Mouse (Mus musculus) C2C12 (cell line): ENCODE measurements at regions not wholly inside any gene's neighbourhood (a gene's known extent, or its start where the extent isn't known, plus 50 kb on each side); places are given as distances from the start of the nearest gene placed in this dataset.

Experiments
- H3K27me3 ChIP-seq: one replicate; pipeline ENCODE4 v1.6.1; 2011; ENCODE audit not compliant: control insufficient read depth, insufficient read depth, insufficient read length
- H3K36me3 ChIP-seq: one replicate; pipeline ENCODE4 v1.6.1; 2011; ENCODE audit not compliant: control insufficient read depth, insufficient read depth
- H3K4me3 ChIP-seq: one replicate; pipeline ENCODE4 v1.5.1; 2011; ENCODE audit warnings: mild to moderate bottlenecking, control low read depth; ENCODE audit not compliant: poor library complexity, insufficient read depth, severe bottlenecking
- H3K79me2 ChIP-seq: one replicate; pipeline ENCODE4 v1.6.1; 2011; ENCODE audit not compliant: control insufficient read depth, insufficient read depth
- H3K79me3 ChIP-seq: one replicate; pipeline ENCODE4 v1.6.1; 2011; ENCODE audit warnings: low read depth, control low read depth
- H3ac ChIP-seq: one replicate; pipeline ENCODE3; 2011; ENCODE audit warnings: low read depth; ENCODE audit not compliant: control insufficient read depth, insufficient read length
- CEBPB ChIP-seq: IDR thresholded peaks from one replicate; pipeline ENCODE4 v1.6.1; 2011; ENCODE audit warnings: low read depth, mild to moderate bottlenecking, control low read depth, moderate library complexity
- CTCF ChIP-seq: IDR thresholded peaks from one replicate; pipeline ENCODE4 v1.5.1; 2011; ENCODE audit not compliant: control insufficient read depth, insufficient read depth, insufficient read length
- FOSL1 ChIP-seq: IDR thresholded peaks from one replicate; pipeline ENCODE4 v1.8.0; 2011; ENCODE audit warnings: mild to moderate bottlenecking, low read length; ENCODE audit not compliant: poor library complexity, insufficient read depth, severe bottlenecking
- MAX ChIP-seq: IDR thresholded peaks from one replicate; pipeline ENCODE4 v1.6.1; 2011; ENCODE audit warnings: mild to moderate bottlenecking, control low read depth
- MYOD1 ChIP-seq: IDR thresholded peaks from one replicate; pipeline ENCODE4 v1.6.1; 2011; ENCODE audit warnings: low read depth; ENCODE audit not compliant: control insufficient read depth, insufficient read length
- MYOG ChIP-seq: IDR thresholded peaks from one replicate; pipeline ENCODE4 v1.6.1; 2011; ENCODE audit not compliant: control insufficient read depth, insufficient read length; ENCODE audit errors: extremely low read depth
- USF1 ChIP-seq: IDR thresholded peaks from one replicate; pipeline ENCODE4 v1.6.1; 2011; ENCODE audit warnings: low read depth, mild to moderate bottlenecking, control low read depth, moderate library complexity

- Histone ChIP-seq H3ac (no peak overlapping the region), H3K79me2 (no peaks in the 10 kb centered on the region), H3K79me3 (no peaks in the 10 kb centered on the region), H3K27me3 (no peaks in the 10 kb centered on the region), H3K4me3 (no peak overlapping the region), H3K36me3 (no peaks in the 10 kb centered on the region)
- no peak for TF ChIP-seq FOSL1
- no peak for TF ChIP-seq USF1
- no peak for TF ChIP-seq CEBPB
- no peak for TF ChIP-seq MYOG
- no peak for TF ChIP-seq MAX
Observed at GRCm38 (mm10) chr4:55207749-55208385, 142.0 kb upstream of the Rad23b start.

GRCm38 (mm10) chr4:55208386-55209345 is 141.2 kb upstream of the Rad23b start:
- Histone ChIP-seq H3K36me3 (no peaks in the 10 kb centered on the region), H3K79me3 (no peaks in the 10 kb centered on the region), H3K27me3 (no peaks in the 10 kb centered on the region), H3ac (no peak overlapping the region), H3K4me3 (no peak overlapping the region), H3K79me2 (no peaks in the 10 kb centered on the region)
- TF ChIP-seq USF1 (no peak), MYOG (no peak), MYOD1 (no peak), MAX (no peak), CEBPB (no peak), CTCF (no peak), FOSL1 (no peak)

- Histone ChIP-seq H3K27me3 (no peaks in the 10 kb centered on the region), H3K4me3 (no peak overlapping the region), H3K36me3 (no peaks in the 10 kb centered on the region), H3ac (no peak overlapping the region), H3K79me2 (no peaks in the 10 kb centered on the region), H3K79me3 (no peaks in the 10 kb centered on the region)
- no peak for TF ChIP-seq MYOD1
- no peak for TF ChIP-seq MYOG
- no peak for TF ChIP-seq CEBPB
- TF ChIP-seq CTCF: no peak
Observed at GRCm38 (mm10) chr4:55215425-55216174, 134.2 kb upstream of the Rad23b start.

GRCm38 (mm10) chr4:55216175-55216545 is 133.7 kb upstream of the Rad23b start:
- TF ChIP-seq MAX (no peak), MYOD1 (no peak), USF1 (no peak), MYOG (no peak), FOSL1 (no peak), CEBPB (no peak), CTCF (no peak)
- Histone ChIP-seq H3K4me3 (no peak overlapping the region), H3ac (no peak overlapping the region), H3K36me3 (no peaks in the 10 kb centered on the region), H3K79me3 (no peaks in the 10 kb centered on the region), H3K79me2 (no peaks in the 10 kb centered on the region), H3K27me3 (no peaks in the 10 kb centered on the region)

GRCm38 (mm10) chr4:55225766-55226165 is 124.1 kb upstream of the Rad23b start:
- Histone ChIP-seq H3ac (no peak overlapping the region), H3K79me3 (no peaks in the 10 kb centered on the region), H3K79me2 (no peaks in the 10 kb centered on the region), H3K27me3 (no peaks in the 10 kb centered on the region), H3K36me3 (no peaks in the 10 kb centered on the region), H3K4me3 (no peak overlapping the region)
- TF ChIP-seq CEBPB (no peak), FOSL1 (no peak), MAX (no peak), USF1 (no peak), MYOG (no peak), CTCF (no peak), MYOD1 (no peak)
